Mouse (Mus musculus) left cerebral cortex, postnatal 10 days (tissue): ENCODE data around the gene Gm20388. TPM values are rescaled to one million over a fixed set of nuclear protein-coding genes. Genes with fewer than 3 reads are reported as not detected.
A peak's percentile ranks its signal among the peaks of the same experiment; 100 is the strongest.

Experiments
- DNase-seq, 2 experiments: peaks; one replicate each; pipeline ENCODE4 v3.0.0; 2021 to 2022; ENCODE audit warnings: low spot score in 2 of 2, mixed read lengths in 1 of 2; ENCODE audit errors: extremely low spot score in 1 of 2
- intact Hi-C: fragments of 180-260 bp; cut with DNase I; formaldehyde crosslinking; loops from one replicate; pipeline ENCODE4 v1.15.1; 2025
- total RNA-seq, 2 experiments: library from RNA; stranded (reverse); gene quantifications; 2 replicates each; pipeline ENCODE4 v1.2.3; 2021

Gene Gm20388
- total RNA-seq, 2 experiments from 2014 or later, result 4.4 to 9.0 TPM

DNA sequence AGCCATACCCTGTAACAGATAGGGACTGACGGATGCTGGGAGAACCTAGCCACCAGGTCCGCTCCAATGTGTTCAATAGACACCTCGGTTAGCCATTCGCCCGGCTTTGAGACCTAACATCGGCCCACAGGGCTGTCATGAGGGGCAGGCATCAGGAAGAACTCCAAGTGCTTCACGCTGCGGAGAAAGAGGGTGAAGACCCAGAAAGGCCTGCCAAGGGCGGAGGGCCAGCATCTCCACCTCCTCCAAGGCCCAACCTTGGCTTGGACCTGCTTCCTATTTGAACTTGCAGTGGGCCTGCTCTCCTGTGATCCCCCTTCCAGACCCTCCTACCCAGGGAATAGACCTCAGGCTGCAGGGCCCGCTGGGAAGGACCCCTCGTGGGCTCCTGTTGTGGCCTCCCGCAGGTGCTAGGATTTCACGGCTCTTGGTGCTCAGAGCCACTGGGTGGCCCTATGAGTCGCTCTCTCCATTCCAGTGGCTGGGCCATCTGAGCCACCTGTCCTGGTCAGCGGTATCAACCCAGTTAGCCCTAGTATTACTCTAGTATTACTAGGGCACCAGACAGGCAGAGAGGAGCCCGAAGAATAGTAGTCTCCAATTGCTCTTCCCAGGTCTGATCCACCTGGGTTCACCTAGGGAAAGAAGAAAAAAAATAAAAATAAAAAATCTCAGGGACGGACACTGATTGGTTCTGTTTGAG lies 279.6 kb downstream of the Gm20388 start:
- DNase-seq, result peak in 1 of 2 experiments; percentile 39
- intact Hi-C loops, result no loop called here

- intact Hi-C loops, result no loop called here
Measured at GRCm38 (mm10) chr8:120190810-120191413, 280.3 kb downstream of the Gm20388 start.

DNA sequence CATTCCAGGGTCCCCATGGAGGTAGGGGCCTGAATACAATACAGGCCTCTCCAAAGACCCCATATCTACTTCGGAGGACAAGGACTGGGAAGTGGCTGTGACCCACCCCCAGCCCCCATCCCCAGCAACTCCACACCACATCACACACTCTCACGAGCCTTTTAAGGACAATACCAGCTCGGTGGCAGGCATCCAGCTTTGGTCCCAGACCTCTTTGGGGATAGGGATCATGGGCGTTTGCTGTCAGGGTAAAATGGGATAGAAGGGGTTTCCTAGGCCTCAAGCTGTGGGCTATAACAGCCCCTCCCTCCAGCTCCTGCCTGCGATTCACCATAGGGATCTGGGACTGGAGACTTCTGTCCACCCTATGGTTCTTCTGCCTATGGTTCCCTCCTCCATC lies 281.0 kb downstream of the Gm20388 start:
- intact Hi-C loops, result no loop called here
- DNase-seq, result peak in 1 of 2 experiments; percentile 49

More at GRCm38 (mm10) chr8:120190810-120191413, 280.3 kb downstream of the Gm20388 start:
- peak; percentile 73 to 93 for DNase-seq

GRCm38 (mm10) chr8:120192118-120192517 lies 281.5 kb downstream of the Gm20388 start:
- intact Hi-C loops, result no loop called here
- no peak for DNase-seq

GRCm38 (mm10) chr8:120201351-120201750 lies 290.7 kb downstream of the Gm20388 start:
- intact Hi-C loops, result no loop called here
- DNase-seq, result no peak

DNA sequence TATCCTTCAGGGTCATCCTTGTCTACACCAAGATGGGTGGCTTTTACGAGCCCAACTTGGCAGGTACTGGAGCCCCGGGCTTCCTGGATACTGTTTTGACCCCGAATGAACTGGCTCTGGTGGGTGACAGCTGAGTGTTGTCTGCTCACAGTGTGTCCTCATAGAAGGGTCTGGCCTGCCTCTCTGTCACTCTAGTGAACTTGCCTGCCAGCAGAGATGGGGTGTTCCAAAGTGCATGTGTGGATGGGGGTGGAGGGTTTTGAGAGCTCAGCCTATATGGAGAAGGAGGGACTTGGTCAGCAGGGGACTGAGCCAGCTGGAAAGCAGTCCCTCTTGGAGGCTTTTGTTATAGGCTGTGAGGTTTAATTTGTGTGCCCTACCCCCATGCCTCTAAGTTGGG lies 291.9 kb downstream of the Gm20388 start:
- no peak for DNase-seq
- intact Hi-C loops, result no loop called here

GRCm38 (mm10) chr8:120204736-120205360 lies 294.2 kb downstream of the Gm20388 start:
- DNase-seq, result peak in 1 of 2 experiments; percentile 60
- intact Hi-C loops, result no loop called here

DNA sequence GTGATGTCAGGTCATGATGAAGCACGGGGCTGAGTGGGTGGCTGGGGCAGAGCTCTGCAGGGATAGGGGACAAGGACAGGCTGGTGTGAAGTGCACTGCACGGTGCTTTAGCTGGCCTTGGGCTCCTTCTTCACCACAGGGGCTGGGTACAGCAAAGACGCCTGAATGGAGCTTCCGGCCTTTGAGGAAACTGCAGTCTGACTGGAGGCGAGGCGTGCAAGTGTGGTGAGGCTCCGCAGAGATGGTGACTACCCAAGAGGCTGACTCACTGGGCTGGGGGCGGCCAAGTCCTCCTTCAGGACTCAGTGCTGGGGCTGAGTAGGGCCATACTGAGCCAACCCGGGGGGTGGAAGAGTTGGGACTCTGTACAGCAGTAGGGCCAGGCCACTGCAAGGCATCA lies 295.3 kb downstream of the Gm20388 start:
- no peak for DNase-seq
- intact Hi-C loops, result no loop called here

DNA sequence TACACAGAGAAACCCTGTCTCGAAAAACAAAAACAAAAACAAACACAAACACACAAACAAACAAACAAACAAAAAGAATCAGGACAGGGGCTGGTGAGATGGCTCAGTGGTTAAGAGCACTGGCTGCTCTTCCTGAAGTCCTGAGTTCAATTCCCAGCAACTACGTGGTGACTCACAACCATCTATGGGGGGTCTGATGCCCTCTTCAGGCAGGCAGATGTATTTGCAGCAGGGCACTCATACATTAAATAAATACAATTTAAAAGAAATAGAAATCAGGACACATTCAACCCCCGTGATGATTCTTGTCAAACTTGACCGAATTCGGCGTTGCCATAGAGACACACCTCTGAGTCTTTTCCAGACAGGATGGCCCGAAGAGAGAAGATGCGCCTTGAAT lies 296.7 kb downstream of the Gm20388 start:
- intact Hi-C loops, result no loop called here
- no peak for DNase-seq

DNA sequence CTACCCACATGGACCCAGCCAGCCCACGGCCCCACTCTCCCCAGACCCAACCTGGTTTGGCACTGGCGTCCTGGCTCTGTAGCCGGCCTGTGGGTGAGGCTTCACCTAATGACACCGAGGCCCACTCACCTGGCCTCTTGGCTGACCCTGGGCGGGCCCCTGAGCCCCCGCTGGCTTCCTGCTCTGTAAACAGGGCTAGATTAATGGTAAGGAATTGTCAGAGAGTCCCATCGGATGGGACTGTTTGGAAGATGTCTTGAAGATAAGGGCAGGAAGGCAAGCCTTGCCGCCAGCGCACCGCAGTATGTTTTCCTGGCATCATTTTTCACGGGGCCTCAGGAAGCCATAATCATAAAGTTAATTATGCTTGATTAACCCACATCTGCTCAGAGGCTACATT lies 297.5 kb downstream of the Gm20388 start:
- DNase-seq, result no peak
- intact Hi-C loops, result no loop called here

- DNase-seq, result no peak
- intact Hi-C loops, result no loop called here
Measured at GRCm38 (mm10) chr8:120211345-120211744, 300.7 kb downstream of the Gm20388 start.

DNA sequence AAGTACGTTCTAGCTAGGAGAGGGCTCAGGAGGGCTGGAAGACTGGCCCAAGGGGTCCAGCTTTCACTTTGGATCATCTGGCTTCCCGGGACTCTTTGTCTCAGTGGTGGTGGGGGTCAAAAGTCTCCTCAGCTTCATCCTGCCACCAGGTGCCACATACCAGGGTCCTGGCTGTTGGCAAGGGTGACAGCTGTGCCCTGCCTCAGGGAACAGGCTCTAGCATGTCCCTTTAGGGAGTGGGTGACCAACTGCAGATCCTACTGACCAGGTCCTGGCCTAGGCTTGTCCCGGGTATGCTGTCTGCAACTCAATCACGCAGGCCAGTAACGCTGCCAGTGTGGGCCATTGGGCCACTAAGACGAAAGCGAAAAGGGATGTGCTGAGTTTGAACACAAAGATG lies 302.0 kb downstream of the Gm20388 start:
- no peak for DNase-seq
- intact Hi-C loops, result no loop called here

DNA sequence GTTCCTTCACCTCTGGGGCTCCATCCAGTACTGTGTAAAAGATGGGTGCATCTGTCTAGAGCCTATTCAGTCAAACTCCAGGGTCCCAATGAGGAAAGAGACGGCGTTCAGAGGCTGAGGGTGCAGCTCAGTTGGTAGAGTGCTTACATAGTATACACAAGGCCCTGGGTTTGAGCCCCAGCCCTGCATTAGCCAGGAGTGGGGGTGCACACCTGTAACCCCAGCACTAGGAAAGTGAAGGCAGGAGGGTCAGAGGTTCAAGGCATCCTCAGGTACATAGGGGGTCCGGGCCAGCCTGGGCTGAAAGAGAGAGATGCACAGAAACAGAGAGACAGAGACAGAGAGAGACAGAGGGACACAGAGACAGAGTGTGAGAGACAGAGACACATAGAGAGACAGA lies 302.6 kb downstream of the Gm20388 start:
- no peak for DNase-seq
- intact Hi-C loops, result no loop called here

GRCm38 (mm10) chr8:120213939-120214338 lies 303.3 kb downstream of the Gm20388 start:
- intact Hi-C loops, result no loop called here
- DNase-seq, result no peak

- intact Hi-C loops, result loop anchor here (5.0 kb wide), 1 partner anchor 38 kb away; the partner anchor contains the start of gene Fam92b
- no peak for DNase-seq
Measured at GRCm38 (mm10) chr8:120215416-120216141, 304.9 kb downstream of the Gm20388 start.

- intact Hi-C loops, result loop anchor here (5.0 kb wide), 1 partner anchor 40 kb away; the partner anchor contains the start of gene Fam92b
- DNase-seq, result no peak
Measured at GRCm38 (mm10) chr8:120216855-120217830, 306.5 kb downstream of the Gm20388 start.

- DNase-seq, result no peak
- intact Hi-C loops, result no loop called here
Measured at GRCm38 (mm10) chr8:120222548-120222947, 311.9 kb downstream of the Gm20388 start.
